Mouse (Mus musculus) kidney, adult 8-10 months (tissue): Measurements from ENCODE around the gene Adcy10.

Experiments used
- DNase-seq, 2 experiments: peaks; one replicate each; pipeline ENCODE4 v3.0.0; 2022

The Adcy10 gene

GRCm38 (mm10) chr1:165536079-165536675, 51.2 kb downstream of the Adcy10 start:
- DNase-seq = peak in 1 of 2 experiments; percentile 8

GRCm38 (mm10) chr1:165537241-165537807, 52.3 kb downstream of the Adcy10 start:
- DNase-seq = no peak

- no peak for DNase-seq
These were observed 71.7 kb downstream of the Adcy10 start for GRCm38 (mm10) chr1:165556711-165557110.

GRCm38 (mm10) chr1:165559073-165559472, 74.1 kb downstream of the Adcy10 start:
- DNase-seq = no peak

- DNase-seq = peak; percentile 50 to 71
These were observed 80.3 kb downstream of the Adcy10 start for GRCm38 (mm10) chr1:165565283-165565682.

- DNase-seq = no peak
These were observed 82.5 kb downstream of the Adcy10 start for GRCm38 (mm10) chr1:165567466-165567865.

- DNase-seq = no peak
These were observed 91.0 kb downstream of the Adcy10 start for GRCm38 (mm10) chr1:165576005-165576404.

GRCm38 (mm10) chr1:165576459-165577112, 91.6 kb downstream of the Adcy10 start:
- DNase-seq = no peak

- DNase-seq = no peak
These were observed 94.3 kb downstream of the Adcy10 start for GRCm38 (mm10) chr1:165579332-165579731.

- no peak for DNase-seq
These were observed 96.3 kb downstream of the Adcy10 start for GRCm38 (mm10) chr1:165581255-165581654.

- peak; percentile 83 to 91 for DNase-seq
These were observed 98.7 kb downstream of the Adcy10 start for GRCm38 (mm10) chr1:165583529-165584184.

GRCm38 (mm10) chr1:165585389-165586104, 100.6 kb downstream of the Adcy10 start:
- no peak for DNase-seq

- no peak for DNase-seq
These were observed 101.4 kb downstream of the Adcy10 start for GRCm38 (mm10) chr1:165586366-165586765.

GRCm38 (mm10) chr1:165587845-165588244, 102.9 kb downstream of the Adcy10 start:
- no peak for DNase-seq

- DNase-seq = peak; percentile 50 to 65
These were observed 104.5 kb downstream of the Adcy10 start for GRCm38 (mm10) chr1:165589280-165590048.

- DNase-seq = no peak
These were observed 105.8 kb downstream of the Adcy10 start for GRCm38 (mm10) chr1:165590760-165591159.

- no peak for DNase-seq
These were observed 107.5 kb downstream of the Adcy10 start for GRCm38 (mm10) chr1:165592295-165593082.

- DNase-seq = no peak
These were observed 109.9 kb downstream of the Adcy10 start for GRCm38 (mm10) chr1:165594699-165595421.

GRCm38 (mm10) chr1:165601775-165602280, 116.8 kb downstream of the Adcy10 start:
- no peak for DNase-seq

- DNase-seq = no peak
These were observed 118.2 kb downstream of the Adcy10 start for GRCm38 (mm10) chr1:165603218-165603617.
